Mouse (Mus musculus) midbrain, postnatal 0 days (tissue): ENCODE results near the gene Hoxd12. TPM values are rescaled to one million over a fixed set of nuclear protein-coding genes. Genes with fewer than 3 reads are reported as not detected.
A peak's percentile ranks its signal among the peaks of the same experiment; 100 is the strongest.

Experiments used
- ATAC-seq: fragments of 200-750 bp; cut with Nextera tagmentation; 2 replicates; pipeline ENCODE4 v1.8.0; 2017; ENCODE audit warnings: moderate number of reproducible peaks, mild to moderate bottlenecking, moderate TSS enrichment, moderate library complexity; ENCODE audit not compliant: low FRiP score
- DNase-seq: peaks from one replicate; pipeline ENCODE4 v3.0.0-alpha.2; 2015; ENCODE audit warnings: low spot score
- H3K27ac ChIP-seq: fragments of 300-500 bp; sonication (generic); 2 replicates; pipeline ENCODE4 v1.5.1; 2014; ENCODE audit warnings: low read depth, mild to moderate bottlenecking, low read length, mixed read lengths
- H3K27me3 ChIP-seq: fragments of 300-500 bp; sonication (generic); 2 replicates; pipeline ENCODE4 v1.6.1; 2014; ENCODE audit warnings: low read length, control low read depth, mixed read lengths; ENCODE audit not compliant: insufficient read depth
- H3K36me3 ChIP-seq: fragments of 300-500 bp; sonication (generic); 2 replicates; pipeline ENCODE4 v1.6.1; 2014; ENCODE audit warnings: low read length, control low read depth, mixed read lengths; ENCODE audit not compliant: insufficient read depth
- H3K4me1 ChIP-seq: fragments of 300-500 bp; sonication (generic); 2 replicates; pipeline ENCODE4 v1.6.1; 2014; ENCODE audit warnings: mild to moderate bottlenecking, control low read depth, antibody characterized with exemption, low read length, mixed read lengths; ENCODE audit not compliant: insufficient read depth
- H3K4me2 ChIP-seq: fragments of 300-500 bp; sonication (generic); 2 replicates; pipeline ENCODE4 v1.6.1; 2014; ENCODE audit warnings: low read depth, mild to moderate bottlenecking, low read length, mixed read lengths; ENCODE audit not compliant: poor library complexity, severe bottlenecking
- H3K4me3 ChIP-seq: fragments of 300-500 bp; sonication (generic); 2 replicates; pipeline ENCODE4 v1.5.1; 2014; ENCODE audit warnings: low read depth, mild to moderate bottlenecking, low read length, moderate library complexity
- H3K9ac ChIP-seq: fragments of 300-500 bp; sonication (generic); replicated peaks from 2 replicates; pipeline ENCODE4 v1.6.1; 2014; ENCODE audit warnings: mild to moderate bottlenecking, low read length, moderate library complexity, mixed read lengths; ENCODE audit not compliant: poor library complexity, severe bottlenecking
- H3K9me3 ChIP-seq: fragments of 300-500 bp; sonication (generic); 2 replicates; pipeline ENCODE4 v1.6.1; 2016; ENCODE audit warnings: low read length, control low read depth
- CTCF ChIP-seq: IDR thresholded peaks from 2 replicates; pipeline ENCODE4 v1.5.1; 2016; ENCODE audit warnings: antibody characterized with exemption, mild to moderate bottlenecking
- WGBS: fragments of 180-500 bp; shearing (Covaris S2); extraction: QIAGEN DNeasy Blood & Tissue Kit; methylation state at CpG from one replicate; pipeline ENCODE4 v1.1.7; 2014; 5-methylcytosine and 5-hydroxymethylcytosine counted together
- polyA plus RNA-seq: library from polyadenylated mRNA; unstranded; fragments of >200 nt; fragmentation: Nextera tagmentation; extraction: Ambion mirVana; gene quantifications from 2 replicates; pipeline ENCODE4 v1.2.1, GENCODE M21; 2015
- total RNA-seq: library from RNA; depleted of rRNA; stranded (reverse); fragments of >200 nt; gene quantifications from 2 replicates; pipeline ENCODE4 v1.2.3, GENCODE M21; 2014

Gene Hoxd12
- total and polyA plus RNA-seq, 2 experiments from 2014 or later = not detected

- peaks cover 88% of the 10 kb centered on the region for H3K27me3 ChIP-seq
- DNase-seq (no peak), ATAC-seq (no peak)
- H3K9ac ChIP-seq = no peak overlapping the region
- H3K9me3 ChIP-seq = no peaks in the 10 kb centered on the region
- peaks cover 3% of the 10 kb centered on the region; the same call in 1 of the 2 replicates for H3K4me1 ChIP-seq
- no peak overlapping the region for H3K27ac ChIP-seq
- H3K4me2 ChIP-seq = peak overlapping the region; percentile 26
- peak overlapping the region; percentile 9; the same call in 1 of the 2 replicates for H3K4me3 ChIP-seq
- no peak for TF ChIP-seq CTCF
- no peaks in the 10 kb centered on the region for H3K36me3 ChIP-seq
- under 1% methylated on average over 71 of the region's 74 CpGs for WGBS
These were observed 6.2 kb upstream of the Hoxd12 start for GRCm38 (mm10) chr2:74668370-74669229.

GRCm38 (mm10) chr2:74669230-74669578, 5.6 kb upstream of the Hoxd12 start:
- no peak for ATAC-seq
- H3K36me3 ChIP-seq = no peaks in the 10 kb centered on the region
- no peak overlapping the region for H3K9ac ChIP-seq
- H3K4me1 ChIP-seq = peaks cover 3% of the 10 kb centered on the region; the same call in 1 of the 2 replicates
- H3K27me3 ChIP-seq = peaks cover 88% of the 10 kb centered on the region
- WGBS = 0% methylated on average over 3 of the region's 3 CpGs
- H3K9me3 ChIP-seq = no peaks in the 10 kb centered on the region
- no peak overlapping the region for H3K4me2 ChIP-seq
- DNase-seq = no peak
- no peak for TF ChIP-seq CTCF
- no peak overlapping the region for H3K4me3 ChIP-seq
- no peak overlapping the region for H3K27ac ChIP-seq

- DNase-seq (no peak), ATAC-seq (no peak)
- Histone ChIP-seq H3K4me1 (peaks cover 3% of the 10 kb centered on the region; the same call in 1 of the 2 replicates), H3K36me3 (no peaks in the 10 kb centered on the region), H3K27me3 (peaks cover 88% of the 10 kb centered on the region), H3K27ac (no peak overlapping the region), H3K9me3 (no peaks in the 10 kb centered on the region), H3K4me2 (no peak overlapping the region), H3K4me3 (no peak overlapping the region), H3K9ac (no peak overlapping the region)
- no peak for TF ChIP-seq CTCF
- 3% methylated on average over 14 of the region's 14 CpGs for WGBS
These were observed 5.1 kb upstream of the Hoxd12 start for GRCm38 (mm10) chr2:74669650-74670235.

GRCm38 (mm10) chr2:74670632-74671188, 4.1 kb upstream of the Hoxd12 start:
- Histone ChIP-seq H3K4me2 (no peak overlapping the region), H3K9ac (no peak overlapping the region), H3K27ac (no peak overlapping the region), H3K4me3 (no peak overlapping the region), H3K4me1 (peaks cover 3% of the 10 kb centered on the region; the same call in 1 of the 2 replicates), H3K36me3 (no peaks in the 10 kb centered on the region), H3K27me3 (peaks cover 88% of the 10 kb centered on the region), H3K9me3 (no peaks in the 10 kb centered on the region)
- DNase-seq = no peak
- WGBS = 5% methylated on average over 3 of the region's 3 CpGs
- ATAC-seq = no peak
- no peak for TF ChIP-seq CTCF

GRCm38 (mm10) chr2:74671847-74672246, 3.0 kb upstream of the Hoxd12 start:
- no peak overlapping the region for H3K27ac ChIP-seq
- peaks cover 3% of the 10 kb centered on the region; the same call in 1 of the 2 replicates for H3K4me1 ChIP-seq
- 11% methylated on average over 5 of the region's 5 CpGs for WGBS
- H3K9ac ChIP-seq = no peak overlapping the region
- peaks cover 90% of the 10 kb centered on the region for H3K27me3 ChIP-seq
- no peak overlapping the region for H3K4me3 ChIP-seq
- no peak for ATAC-seq
- H3K36me3 ChIP-seq = no peaks in the 10 kb centered on the region
- H3K4me2 ChIP-seq = no peak overlapping the region
- TF ChIP-seq CTCF = no peak
- no peaks in the 10 kb centered on the region for H3K9me3 ChIP-seq
- no peak for DNase-seq
